Mouse (Mus musculus) hindbrain, embryonic 16.5 days (tissue): ENCODE measurements around the gene Wwc2. TPM values are rescaled to one million over a fixed set of nuclear protein-coding genes. Genes with fewer than 3 reads are reported as not detected.

Experiments
- ATAC-seq: fragments of 200-750 bp; cut with Nextera tagmentation; 2 replicates; pipeline ENCODE4 v1.8.0; 2017; ENCODE audit warnings: moderate TSS enrichment, moderate library complexity
- H3K27ac ChIP-seq: fragments of 300-500 bp; sonication (generic); 2 replicates; pipeline ENCODE4 v1.5.1; 2014; ENCODE audit warnings: low read depth, mild to moderate bottlenecking, control low read depth, low read length, moderate library complexity
- H3K27me3 ChIP-seq: fragments of 300-500 bp; sonication (generic); replicated peaks from 2 replicates; pipeline ENCODE4 v1.6.1; 2014; ENCODE audit warnings: low read length; ENCODE audit not compliant: control insufficient read depth, insufficient read depth
- H3K36me3 ChIP-seq: fragments of 300-500 bp; sonication (generic); 2 replicates; pipeline ENCODE4 v1.6.1; 2014; ENCODE audit warnings: mild to moderate bottlenecking, low read length, moderate library complexity, mixed read lengths; ENCODE audit not compliant: control insufficient read depth, insufficient read depth
- H3K4me1 ChIP-seq: fragments of 300-500 bp; sonication (generic); 2 replicates; pipeline ENCODE4 v1.6.1; 2014; ENCODE audit warnings: low read depth, low read length; ENCODE audit not compliant: control insufficient read depth, insufficient read depth
- H3K4me2 ChIP-seq: fragments of 300-500 bp; sonication (generic); 2 replicates; pipeline ENCODE4 v1.6.1; 2014; ENCODE audit warnings: mild to moderate bottlenecking, low read length, control low read depth, moderate library complexity
- H3K4me3 ChIP-seq: fragments of 300-500 bp; sonication (generic); 2 replicates; pipeline ENCODE4 v1.5.1; 2014; ENCODE audit warnings: mild to moderate bottlenecking, low read length, control low read depth, moderate library complexity
- H3K9ac ChIP-seq: fragments of 300-500 bp; sonication (generic); 2 replicates; pipeline ENCODE4 v1.6.1; 2014; ENCODE audit warnings: low read depth, mild to moderate bottlenecking, control low read depth, low read length, moderate library complexity
- H3K9me3 ChIP-seq: fragments of 300-500 bp; sonication (generic); 2 replicates; pipeline ENCODE4 v1.6.1; 2014; ENCODE audit warnings: mild to moderate bottlenecking, low read length, moderate library complexity; ENCODE audit not compliant: control insufficient read depth
- WGBS: fragments of 180-500 bp; shearing (Covaris S2); extraction: QIAGEN DNeasy Blood & Tissue Kit; methylation state at CpG from one replicate; pipeline ENCODE4 v1.1.7; 2014; 5-methylcytosine and 5-hydroxymethylcytosine counted together
- polyA plus RNA-seq: library from polyadenylated mRNA; unstranded; fragments of >200 nt; fragmentation: Nextera tagmentation; extraction: Ambion mirVana; gene quantifications from 2 replicates; pipeline ENCODE4 v1.2.1, GENCODE M21; 2015

Gene Wwc2
- polyA plus RNA-seq, 1 experiment from 2014 or later: 5.4 TPM

DNA sequence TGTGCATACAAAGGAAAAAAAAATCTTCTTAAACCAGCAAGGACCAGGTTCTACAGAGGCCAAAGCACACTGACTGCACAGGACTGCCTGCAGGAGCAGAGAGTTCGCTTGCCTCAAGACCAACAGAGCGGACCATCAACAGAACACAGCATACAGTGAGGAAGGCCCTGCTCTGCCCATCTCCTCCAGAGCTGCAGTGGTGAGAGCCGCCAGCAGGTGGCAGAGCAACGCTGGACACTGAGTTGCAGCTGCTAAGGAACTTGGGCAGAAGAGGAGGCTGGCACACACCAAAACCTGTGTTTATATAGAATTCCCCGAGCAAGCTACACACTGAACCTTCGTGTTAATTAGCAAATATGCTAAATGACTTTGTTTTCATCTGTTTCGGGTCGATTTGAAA is 123.7 kb downstream of the Wwc2 start:
- H3K4me3 ChIP-seq: no peak overlapping the region
- no peaks in the 10 kb centered on the region for H3K9me3 ChIP-seq
- no peak overlapping the region for H3K4me2 ChIP-seq
- ATAC-seq: peak; percentile 91
- WGBS: 27% methylated on average over 8 of the region's 8 CpGs
- H3K9ac ChIP-seq: no peak overlapping the region
- H3K36me3 ChIP-seq: peaks cover 4% of the 10 kb centered on the region
- no peaks in the 10 kb centered on the region for H3K27me3 ChIP-seq
- no peaks in the 10 kb centered on the region for H3K4me1 ChIP-seq
- H3K27ac ChIP-seq: no peak overlapping the region

DNA sequence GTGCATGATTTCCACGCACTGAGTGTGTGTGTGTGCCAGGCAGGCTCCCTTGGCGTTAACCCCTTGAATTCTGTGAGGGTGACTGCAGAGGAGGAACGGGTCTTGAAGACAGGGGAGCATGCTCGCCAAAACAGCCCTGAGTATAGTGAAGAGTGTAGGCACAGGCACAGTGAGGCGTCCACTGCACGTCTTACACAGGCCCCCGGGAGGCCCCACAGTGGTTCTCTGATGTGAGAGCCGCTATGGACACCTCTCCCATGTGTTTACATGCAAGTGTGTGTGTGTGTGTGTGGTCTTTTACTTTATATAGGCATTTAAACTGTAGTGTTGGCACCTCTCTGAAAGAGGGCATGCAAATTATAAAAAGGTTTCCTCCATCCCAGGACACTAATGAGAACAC is 124.2 kb downstream of the Wwc2 start:
- Histone ChIP-seq H3K36me3 (peaks cover 4% of the 10 kb centered on the region), H3K4me3 (no peak overlapping the region), H3K4me1 (no peaks in the 10 kb centered on the region), H3K27ac (no peak overlapping the region), H3K27me3 (no peaks in the 10 kb centered on the region), H3K4me2 (no peak overlapping the region), H3K9me3 (no peaks in the 10 kb centered on the region), H3K9ac (no peak overlapping the region)
- ATAC-seq: no peak
- WGBS: 88% methylated on average over 8 of the region's 8 CpGs

DNA sequence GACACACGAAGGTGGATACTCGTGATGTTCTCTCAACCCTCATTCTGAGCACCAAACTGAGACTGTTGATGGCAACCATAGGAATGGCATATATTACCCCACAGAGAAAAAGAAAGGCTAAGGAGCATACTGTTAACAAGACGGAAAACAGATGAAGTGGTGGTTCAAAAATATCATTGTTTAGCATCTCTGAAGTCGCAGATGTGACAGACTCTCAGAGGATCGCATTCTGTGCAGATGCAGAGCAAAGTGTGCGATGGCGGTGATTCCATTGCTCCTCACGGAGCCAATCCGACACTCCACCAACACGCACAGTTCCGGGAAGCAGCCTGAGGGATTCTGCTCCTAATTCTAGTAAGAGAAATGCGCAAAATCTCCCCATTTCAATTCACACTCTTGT is 131.5 kb downstream of the Wwc2 start:
- Histone ChIP-seq H3K4me1 (no peaks in the 10 kb centered on the region), H3K27me3 (no peaks in the 10 kb centered on the region), H3K4me3 (no peak overlapping the region), H3K36me3 (peaks cover 9% of the 10 kb centered on the region), H3K4me2 (no peak overlapping the region), H3K9me3 (no peaks in the 10 kb centered on the region), H3K27ac (no peak overlapping the region), H3K9ac (no peak overlapping the region)
- WGBS: 85% methylated on average over 12 of the region's 12 CpGs
- ATAC-seq: no peak

DNA sequence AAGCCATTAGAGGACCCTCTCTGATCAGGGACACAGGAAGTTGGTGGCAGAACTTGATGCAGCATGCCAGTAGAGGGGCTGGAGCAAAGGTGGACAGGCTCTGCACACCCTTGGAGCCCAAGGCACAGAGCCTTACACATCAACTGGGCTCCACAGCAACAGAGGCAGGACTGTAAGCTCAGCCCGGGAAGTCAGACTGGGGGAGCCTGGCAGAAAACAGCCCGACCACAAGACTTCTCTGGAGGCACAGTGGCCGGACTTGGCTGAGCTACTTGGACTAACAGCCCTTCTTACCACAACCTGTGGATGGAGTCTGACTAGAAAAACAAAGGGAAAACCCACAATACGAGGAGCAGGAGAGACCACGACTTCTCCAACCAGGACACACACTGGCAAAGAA is 137.4 kb downstream of the Wwc2 start:
- H3K9ac ChIP-seq: no peak overlapping the region
- H3K4me3 ChIP-seq: no peak overlapping the region
- peaks cover 11% of the 10 kb centered on the region; the same call in 1 of the 2 replicates for H3K36me3 ChIP-seq
- H3K4me1 ChIP-seq: 0 out of 2 replicates have a peak, but pooled peaks cover 2% of the 10 kb centered on the region
- no peak for ATAC-seq
- no peaks in the 10 kb centered on the region for H3K9me3 ChIP-seq
- no peak overlapping the region for H3K27ac ChIP-seq
- WGBS: 86% methylated on average over 5 of the region's 5 CpGs
- H3K4me2 ChIP-seq: no peak overlapping the region
- no peaks in the 10 kb centered on the region for H3K27me3 ChIP-seq

DNA sequence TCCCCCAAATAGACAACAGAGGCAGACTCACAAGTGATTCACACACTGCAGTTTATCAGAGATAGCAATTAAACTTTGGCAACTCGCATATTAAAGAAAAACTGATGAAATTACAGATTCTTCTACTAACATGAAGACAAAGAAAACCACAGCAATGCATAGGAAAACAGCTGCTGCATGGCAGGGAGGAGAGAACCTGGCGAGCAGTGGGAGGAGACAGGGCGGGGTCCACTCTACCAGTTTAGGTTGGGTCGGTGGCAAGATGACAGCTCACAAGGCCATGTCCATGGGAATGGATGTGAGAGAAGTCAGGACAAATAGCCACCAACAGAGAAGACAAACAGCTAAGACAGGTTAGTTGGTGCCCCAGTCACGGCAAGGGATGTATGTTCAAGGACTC is 138.0 kb downstream of the Wwc2 start:
- Histone ChIP-seq H3K9ac (no peak overlapping the region), H3K9me3 (no peaks in the 10 kb centered on the region), H3K4me2 (no peak overlapping the region), H3K36me3 (peaks cover 14% of the 10 kb centered on the region; the same call in 1 of the 2 replicates), H3K4me1 (0 out of 2 replicates have a peak, but pooled peaks cover 2% of the 10 kb centered on the region), H3K27ac (no peak overlapping the region), H3K4me3 (no peak overlapping the region), H3K27me3 (no peaks in the 10 kb centered on the region)
- ATAC-seq: no peak
- WGBS: 75% methylated on average over 5 of the region's 5 CpGs

DNA sequence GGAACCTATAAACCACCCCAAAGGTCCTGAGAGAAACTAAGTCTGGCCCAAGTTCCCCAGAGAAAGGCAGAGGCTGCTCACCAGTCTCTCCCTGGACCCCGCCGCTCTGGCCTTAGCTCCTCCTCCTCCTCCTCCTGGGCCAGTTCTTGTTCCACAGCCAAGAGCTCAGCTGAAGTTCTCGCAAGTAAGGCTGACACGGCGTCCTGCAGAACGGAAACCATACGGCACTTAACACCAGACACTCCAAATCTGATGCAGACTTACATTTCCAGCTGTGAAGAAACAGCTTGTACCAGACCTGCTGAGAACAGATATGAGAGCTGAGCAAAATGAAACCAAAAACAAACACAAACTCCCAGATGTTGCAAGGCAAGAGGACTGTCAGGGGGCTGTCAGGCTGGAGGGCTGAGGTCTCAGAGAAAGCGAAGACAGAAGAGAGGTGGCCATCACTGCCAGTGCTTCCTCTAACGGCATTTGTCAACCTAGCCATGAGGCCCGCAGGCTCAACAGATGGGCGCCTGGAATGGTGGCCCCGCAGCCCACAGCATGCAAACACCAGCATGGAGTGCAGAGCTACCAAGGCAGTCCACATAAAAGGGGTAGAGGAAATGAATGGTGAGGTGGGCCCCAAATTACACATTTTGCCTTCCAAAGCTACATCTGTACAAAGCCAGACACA is 138.8 kb downstream of the Wwc2 start:
- H3K9ac ChIP-seq: no peak overlapping the region
- peak; percentile 60 for ATAC-seq
- 71% methylated on average over 12 of the region's 12 CpGs for WGBS
- no peaks in the 10 kb centered on the region for H3K9me3 ChIP-seq
- H3K27me3 ChIP-seq: no peaks in the 10 kb centered on the region
- H3K4me3 ChIP-seq: no peak overlapping the region
- no peak overlapping the region for H3K27ac ChIP-seq
- 0 out of 2 replicates have a peak, but pooled peaks cover 2% of the 10 kb centered on the region for H3K4me1 ChIP-seq
- H3K36me3 ChIP-seq: peaks cover 14% of the 10 kb centered on the region; the same call in 1 of the 2 replicates
- no peak overlapping the region for H3K4me2 ChIP-seq

DNA sequence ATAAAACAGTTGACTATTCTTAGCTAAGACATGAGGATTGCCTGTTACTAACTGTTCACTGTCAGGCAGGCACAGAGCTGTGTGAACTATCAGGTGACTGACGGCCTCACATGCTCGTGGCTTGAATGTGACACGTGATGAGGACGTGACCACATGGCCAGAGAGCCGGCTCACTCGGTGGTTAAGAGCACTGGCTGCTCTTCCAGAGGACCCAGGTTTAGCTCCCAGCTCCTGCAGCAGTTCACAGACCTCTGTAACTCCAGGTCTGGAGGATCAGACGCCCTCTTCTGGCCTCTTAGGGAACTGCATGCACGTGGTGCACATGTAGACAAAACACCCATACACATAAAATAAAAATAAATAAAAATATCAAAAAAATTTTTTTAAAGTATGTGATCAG is 140.9 kb downstream of the Wwc2 start:
- H3K9me3 ChIP-seq: no peaks in the 10 kb centered on the region
- H3K9ac ChIP-seq: no peak overlapping the region
- 87% methylated on average over 8 of the region's 8 CpGs for WGBS
- H3K27ac ChIP-seq: no peak overlapping the region
- H3K36me3 ChIP-seq: peaks cover 11% of the 10 kb centered on the region; the same call in 1 of the 2 replicates
- ATAC-seq: no peak
- H3K4me3 ChIP-seq: no peak overlapping the region
- H3K4me2 ChIP-seq: no peak overlapping the region
- no peaks in the 10 kb centered on the region for H3K27me3 ChIP-seq
- H3K4me1 ChIP-seq: 0 out of 2 replicates have a peak, but pooled peaks cover 2% of the 10 kb centered on the region

DNA sequence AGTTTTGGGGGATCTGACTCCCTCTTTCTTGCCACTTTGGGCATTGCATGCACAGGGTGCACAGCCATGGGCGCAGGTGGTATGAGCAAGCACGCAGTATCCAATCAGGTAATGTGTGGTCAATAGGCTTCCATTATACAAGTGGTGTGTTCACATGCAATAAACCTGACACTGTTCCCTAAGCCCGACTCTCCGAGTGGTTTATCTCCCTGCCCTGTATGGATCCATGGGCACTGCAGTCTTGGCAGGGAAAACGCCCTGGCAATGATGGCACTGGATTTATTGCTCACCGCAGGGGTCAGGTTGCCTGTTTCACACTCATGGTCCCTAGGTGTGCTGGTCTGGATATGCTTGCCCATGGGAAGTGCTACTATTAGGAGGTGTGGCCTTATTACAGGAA is 142.8 kb downstream of the Wwc2 start:
- WGBS: 90% methylated on average over 6 of the region's 6 CpGs
- H3K36me3 ChIP-seq: 0 out of 2 replicates have a peak, but pooled peaks cover 11% of the 10 kb centered on the region
- no peaks in the 10 kb centered on the region for H3K27me3 ChIP-seq
- no peak for ATAC-seq
- H3K4me1 ChIP-seq: 0 out of 2 replicates have a peak, but pooled peaks cover 2% of the 10 kb centered on the region
- H3K4me3 ChIP-seq: no peak overlapping the region
- H3K4me2 ChIP-seq: no peak overlapping the region
- no peak overlapping the region for H3K9ac ChIP-seq
- H3K27ac ChIP-seq: no peak overlapping the region
- no peaks in the 10 kb centered on the region for H3K9me3 ChIP-seq

DNA sequence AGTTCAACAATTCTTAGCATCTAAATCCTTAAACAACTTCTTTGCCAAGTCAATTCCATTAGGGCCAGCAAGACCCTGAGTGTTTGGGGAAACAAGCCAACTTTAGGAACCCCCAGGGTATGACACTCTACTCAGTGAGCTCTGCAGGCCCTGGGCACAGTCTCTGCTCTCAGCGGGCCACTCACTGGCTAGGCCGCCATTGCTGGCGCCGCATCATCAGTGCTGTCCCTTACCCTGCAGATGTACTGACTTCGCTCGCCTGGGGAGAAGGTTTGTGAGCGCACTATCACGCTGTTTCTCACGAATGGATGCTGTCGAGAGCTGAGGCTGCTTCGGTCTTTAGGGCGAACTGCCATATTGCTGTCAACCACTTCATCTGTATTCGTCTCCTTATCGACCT is 143.6 kb downstream of the Wwc2 start:
- H3K27ac ChIP-seq: no peak overlapping the region
- H3K9me3 ChIP-seq: no peaks in the 10 kb centered on the region
- no peaks in the 10 kb centered on the region for H3K4me1 ChIP-seq
- ATAC-seq: no peak
- no peaks in the 10 kb centered on the region for H3K27me3 ChIP-seq
- H3K9ac ChIP-seq: no peak overlapping the region
- H3K4me3 ChIP-seq: no peak overlapping the region
- 86% methylated on average over 14 of the region's 14 CpGs for WGBS
- H3K4me2 ChIP-seq: no peak overlapping the region
- 0 out of 2 replicates have a peak, but pooled peaks cover 11% of the 10 kb centered on the region for H3K36me3 ChIP-seq
